Mouse (Mus musculus) splenic B cell, adult 2 months (primary cell): ENCODE measurements around the gene Klra8.
A peak's percentile ranks its signal among the peaks of the same experiment; 100 is the strongest.
"Not testable (repeated sequence)": the region's sequence is repeated elsewhere in the genome, so short reads cannot be mapped to it uniquely, and the experiment has no call there.

Source experiments
- DNase-seq: peaks from one replicate; pipeline ENCODE4 v3.0.0-alpha.2; 2011; ENCODE audit warnings: low read depth, low spot score
- H3K27me3 ChIP-seq: 2 replicates; pipeline ENCODE4 v1.6.1; 2012; ENCODE audit warnings: mild to moderate bottlenecking, low read length, moderate library complexity, mixed read lengths; ENCODE audit not compliant: control insufficient read depth, poor library complexity, insufficient read depth, severe bottlenecking
- H3K36me3 ChIP-seq: 2 replicates; pipeline ENCODE4 v1.6.1; 2012; ENCODE audit warnings: mild to moderate bottlenecking, low read length, moderate library complexity, mixed read lengths; ENCODE audit not compliant: control insufficient read depth, poor library complexity, insufficient read depth, severe bottlenecking

Gene Klra8

GRCm38 (mm10) chr6:130129798-130130197 is at the start of gene Klra8:
Gene Klra8, minus strand, starts transcription at chr6:130129898.
- H3K36me3 ChIP-seq: not testable (repeated sequence)

GRCm38 (mm10) chr6:130110485-130110884 is 19.2 kb downstream of the Klra8 start:
- Histone ChIP-seq H3K27me3 (no peaks in the 10 kb centered on the region), H3K36me3 (no peaks in the 10 kb centered on the region)
- no peak for DNase-seq

More at GRCm38 (mm10) chr6:130129798-130130197, at the start of gene Klra8:
- DNase-seq, H3K27me3 ChIP-seq: not testable (repeated sequence)

GRCm38 (mm10) chr6:130102743-130103142 is 27.0 kb downstream of the Klra8 start:
- not testable (repeated sequence) for H3K27me3 ChIP-seq, DNase-seq

GRCm38 (mm10) chr6:130092336-130092948 is 37.3 kb downstream of the Klra8 start:
- Histone ChIP-seq H3K27me3 (no peaks in the 10 kb centered on the region), H3K36me3 (no peaks in the 10 kb centered on the region)
- DNase-seq: peak; percentile 47

More at GRCm38 (mm10) chr6:130102743-130103142, 27.0 kb downstream of the Klra8 start:
- H3K36me3 ChIP-seq: not testable (repeated sequence)

GRCm38 (mm10) chr6:130067171-130067570 is 62.5 kb downstream of the Klra8 start, which contains the start of gene Klra4:
Gene Klra4, minus strand, starts transcription at chr6:130067271.
- DNase-seq, H3K36me3 ChIP-seq, H3K27me3 ChIP-seq: not testable (repeated sequence)
